Mouse (Mus musculus): Measurements from ENCODE around the gene Rdh8.

- no peak for TF ChIP-seq CTCF (IDR thresholded peaks at IDR 0.05; ENCODE audit: borderline replicate concordance, control insufficient read depth, extremely low read depth, insufficient read depth, low read length, poor library complexity)
- no peak for TF ChIP-seq POLR2A (IDR thresholded peaks at IDR 0.05; ENCODE audit: control insufficient read depth, extremely low read depth, insufficient read depth, low read length, poor library complexity)
Observed at GRCm38 (mm10) chr9:20842211-20842610, 23.9 kb downstream of the Rdh8 start.
